Mouse (Mus musculus) liver, embryonic 14.5 days (tissue): ENCODE measurements around the gene Farp2. TPM values are rescaled to one million over a fixed set of nuclear protein-coding genes. Genes with fewer than 3 reads are reported as not detected.

ENCODE experiments used
- ATAC-seq: fragments of 200-750 bp; cut with Nextera tagmentation; 2 replicates; pipeline ENCODE4 v1.8.0; 2017; ENCODE audit warnings: moderate number of reproducible peaks, mild to moderate bottlenecking, moderate library complexity; ENCODE audit not compliant: insufficient read depth
- DNase-seq, 3 experiments: peaks; one replicate each; pipeline ENCODE4 v3.0.0-alpha.2; 2012 to 2013; ENCODE audit warnings: low read depth in 3 of 3, low spot score in 3 of 3
- H3K27ac ChIP-seq: fragments of 300-500 bp; sonication (generic); 2 replicates; pipeline ENCODE4 v1.5.1; 2014; ENCODE audit warnings: moderate library complexity, mild to moderate bottlenecking, control low read depth, inconsistent platforms
- H3K27me3 ChIP-seq: fragments of 300-500 bp; sonication (generic); 2 replicates; pipeline ENCODE4 v1.6.1; 2014; ENCODE audit warnings: mild to moderate bottlenecking, low read length, moderate library complexity; ENCODE audit not compliant: control insufficient read depth, insufficient read depth
- H3K36me3 ChIP-seq: fragments of 300-500 bp; sonication (generic); replicated peaks from 2 replicates; pipeline ENCODE4 v1.6.1; 2014; ENCODE audit warnings: low read depth; ENCODE audit not compliant: control insufficient read depth, insufficient read depth
- H3K4me1 ChIP-seq, 2 experiments: fragments of 200-500 bp in 1 of 2; fragments of 300-500 bp in 1 of 2; sonication (generic) in 1 of 2; replicated peaks; 2 replicates each; pipeline ENCODE4 v1.6.1; 2012 to 2014; ENCODE audit warnings: antibody characterized with exemption in 1 of 2, inconsistent platforms in 1 of 2, low read length in 1 of 2; ENCODE audit not compliant: control insufficient read depth in 2 of 2, insufficient read depth in 2 of 2
- H3K4me2 ChIP-seq: fragments of 300-500 bp; sonication (generic); 2 replicates; pipeline ENCODE4 v1.6.1; 2014; ENCODE audit warnings: low read depth, mild to moderate bottlenecking, control low read depth, moderate library complexity
- H3K4me3 ChIP-seq, 2 experiments: fragments of 200-500 bp in 1 of 2; fragments of 300-500 bp in 1 of 2; sonication (generic) in 1 of 2; 2 replicates each; pipeline ENCODE4 v1.5.1; 2012 to 2014; ENCODE audit warnings: low read depth in 2 of 2, low read length in 2 of 2, mild to moderate bottlenecking in 2 of 2, control low read depth in 1 of 2, inconsistent platforms in 1 of 2, moderate library complexity in 1 of 2; ENCODE audit not compliant: insufficient read depth in 1 of 2
- H3K9ac ChIP-seq: fragments of 300-500 bp; sonication (generic); replicated peaks from 2 replicates; pipeline ENCODE4 v1.6.1; 2014; ENCODE audit warnings: mild to moderate bottlenecking, control low read depth, moderate library complexity
- H3K9me3 ChIP-seq: fragments of 300-500 bp; sonication (generic); 2 replicates; pipeline ENCODE4 v1.6.1; 2016; ENCODE audit warnings: low read length, mixed read lengths; ENCODE audit not compliant: control insufficient read depth
- CTCF ChIP-seq: IDR thresholded peaks from 2 replicates; pipeline ENCODE4 v1.5.1; 2016; ENCODE audit warnings: antibody characterized with exemption, low read depth, control low read depth
- EP300 ChIP-seq: IDR thresholded peaks from 2 replicates; pipeline ENCODE4 v1.6.1; 2016; ENCODE audit warnings: antibody characterized with exemption, low read depth
- WGBS: fragments of 180-500 bp; shearing (Covaris S2); extraction: QIAGEN DNeasy Blood & Tissue Kit; methylation state at CpG from one replicate; pipeline ENCODE4 v1.1.7; 2014; ENCODE audit not compliant: insufficient replicate concordance; 5-methylcytosine and 5-hydroxymethylcytosine counted together
- polyA plus RNA-seq, 2 experiments: library from polyadenylated mRNA; depleted of rRNA in 1 of 2; stranded (reverse) in 1 of 2; unstranded in 1 of 2; fragments of >200 nt; fragmentation: Nextera tagmentation in 1 of 2; extraction: Ambion mirVana in 1 of 2; gene quantifications; 2 replicates each; pipeline versions ENCODE4 v1.2.1 to v1.2.3; 2012 to 2014

Farp2 gene
- polyA plus RNA-seq, 2 experiments = 0.61 to 1.2 TPM

- no peak overlapping the region for H3K27ac ChIP-seq
- whole genome bisulfite sequencing = 51% methylated on average over 2 of the region's 2 CpGs
- no peak overlapping the region for H3K9ac ChIP-seq
- no peaks in the 10 kb centered on the region for H3K36me3 ChIP-seq
- no peaks in the 10 kb centered on the region for H3K9me3 ChIP-seq
- TF ChIP-seq EP300 = no peak
- TF ChIP-seq CTCF = no peak
- no peak overlapping the region for H3K4me2 ChIP-seq
- H3K4me3 ChIP-seq = no peak overlapping the region
- H3K4me1 ChIP-seq = peaks cover 0 to 3% of the 10 kb centered on the region in 2 experiments; a peak in 1 of 4 replicates
- H3K27me3 ChIP-seq = no peaks in the 10 kb centered on the region
- DNase-seq (no peak), ATAC-seq (no peak)
These were observed 9.6 kb downstream of the Farp2 start for GRCm38 (mm10) chr1:93521491-93521890.

GRCm38 (mm10) chr1:93522325-93522724 lies 10.4 kb downstream of the Farp2 start:
- 83% methylated on average over 1 of the region's 1 CpGs for WGBS
- no peaks in the 10 kb centered on the region for H3K27me3 ChIP-seq
- no peaks in the 10 kb centered on the region for H3K36me3 ChIP-seq
- no peak overlapping the region for H3K9ac ChIP-seq
- ATAC-seq (no peak), DNase-seq (no peak)
- H3K27ac ChIP-seq = no peak overlapping the region
- H3K4me2 ChIP-seq = no peak overlapping the region
- H3K4me3 ChIP-seq = no peak overlapping the region
- TF ChIP-seq EP300 (no peak), CTCF (no peak)
- peaks cover 0 to 3% of the 10 kb centered on the region in 2 experiments; a peak in 1 of 4 replicates for H3K4me1 ChIP-seq
- no peaks in the 10 kb centered on the region for H3K9me3 ChIP-seq

GRCm38 (mm10) chr1:93529801-93530200 lies 17.9 kb downstream of the Farp2 start:
- Histone ChIP-seq H3K4me2 (no peak overlapping the region), H3K4me1 (no peaks in the 10 kb centered on the region), H3K4me3 (no peak overlapping the region), H3K27me3 (no peaks in the 10 kb centered on the region), H3K27ac (no peak overlapping the region), H3K36me3 (no peaks in the 10 kb centered on the region), H3K9me3 (no peaks in the 10 kb centered on the region), H3K9ac (no peak overlapping the region)
- DNase-seq (no peak), ATAC-seq (no peak)
- WGBS = 70% methylated on average over 6 of the region's 6 CpGs
- TF ChIP-seq CTCF (no peak), EP300 (no peak)

GRCm38 (mm10) chr1:93537227-93537626 lies 25.3 kb downstream of the Farp2 start:
- ATAC-seq = no peak
- H3K4me3 ChIP-seq = no peak overlapping the region

GRCm38 (mm10) chr1:93543196-93543595 lies 31.3 kb downstream of the Farp2 start:
- Histone ChIP-seq H3K27ac (no peak overlapping the region), H3K4me2 (no peak overlapping the region), H3K27me3 (no peaks in the 10 kb centered on the region), H3K36me3 (no peaks in the 10 kb centered on the region), H3K9ac (no peak overlapping the region), H3K4me1 (no peaks in the 10 kb centered on the region), H3K4me3 (no peak overlapping the region), H3K9me3 (no peaks in the 10 kb centered on the region)
- TF ChIP-seq CTCF (no peak), EP300 (no peak)
- ATAC-seq = no peak
- WGBS = 60% methylated on average over 2 of the region's 2 CpGs
- DNase-seq = no peak

More at GRCm38 (mm10) chr1:93537227-93537626, 25.3 kb downstream of the Farp2 start:
- no peak for DNase-seq
- WGBS = 77% methylated on average over 6 of the region's 6 CpGs
- H3K4me1 ChIP-seq = no peaks in the 10 kb centered on the region
- H3K4me2 ChIP-seq = no peak overlapping the region
- H3K36me3 ChIP-seq = no peaks in the 10 kb centered on the region
- no peak overlapping the region for H3K27ac ChIP-seq
- no peak overlapping the region for H3K9ac ChIP-seq
- no peaks in the 10 kb centered on the region for H3K9me3 ChIP-seq
- no peaks in the 10 kb centered on the region for H3K27me3 ChIP-seq
- no peak for TF ChIP-seq CTCF
- no peak for TF ChIP-seq EP300
